Mouse (Mus musculus) hindbrain, embryonic 11.5 days (tissue): ENCODE measurements around the gene Daam1. TPM values are rescaled to one million over a fixed set of nuclear protein-coding genes. Genes with fewer than 3 reads are reported as not detected.
A peak's percentile ranks its signal among the peaks of the same experiment; 100 is the strongest.

Source experiments
- ATAC-seq: fragments of 200-750 bp; cut with Nextera tagmentation; 2 replicates; pipeline ENCODE4 v1.8.0; 2017; ENCODE audit warnings: mild to moderate bottlenecking, moderate TSS enrichment, moderate library complexity; ENCODE audit not compliant: low FRiP score
- DNase-seq: peaks from one replicate; pipeline ENCODE4 v3.0.0-alpha.2; 2015; ENCODE audit warnings: low spot score
- H3K27ac ChIP-seq: fragments of 300-500 bp; sonication (generic); 2 replicates; pipeline ENCODE4 v1.5.1; 2014; ENCODE audit warnings: mild to moderate bottlenecking, low read depth, low read length
- H3K27me3 ChIP-seq: fragments of 300-500 bp; sonication (generic); 2 replicates; pipeline ENCODE4 v1.6.1; 2014; ENCODE audit warnings: mild to moderate bottlenecking, low read length, moderate library complexity, mixed read lengths; ENCODE audit not compliant: control insufficient read depth, insufficient read depth
- H3K36me3 ChIP-seq: fragments of 300-500 bp; sonication (generic); 2 replicates; pipeline ENCODE4 v1.6.1; 2014; ENCODE audit warnings: mild to moderate bottlenecking, low read length, moderate library complexity, mixed read lengths; ENCODE audit not compliant: control insufficient read depth, insufficient read depth
- H3K4me1 ChIP-seq: fragments of 300-500 bp; sonication (generic); replicated peaks from 2 replicates; pipeline ENCODE4 v1.6.1; 2014; ENCODE audit warnings: low read length, mixed read lengths; ENCODE audit not compliant: control insufficient read depth, insufficient read depth
- H3K4me2 ChIP-seq: fragments of 300-500 bp; sonication (generic); replicated peaks from 2 replicates; pipeline ENCODE4 v1.6.1; 2014; ENCODE audit warnings: mild to moderate bottlenecking, low read depth, low read length
- H3K4me3 ChIP-seq: fragments of 300-500 bp; sonication (generic); 2 replicates; pipeline ENCODE4 v1.5.1; 2014; ENCODE audit warnings: low read depth, low read length
- H3K9ac ChIP-seq: fragments of 300-500 bp; sonication (generic); 2 replicates; pipeline ENCODE4 v1.6.1; 2014; ENCODE audit warnings: low read depth, low read length
- H3K9me3 ChIP-seq: fragments of 300-500 bp; sonication (generic); 2 replicates; pipeline ENCODE4 v1.6.1; 2016; ENCODE audit warnings: low read length; ENCODE audit not compliant: control insufficient read depth
- WGBS: fragments of 180-500 bp; shearing (Covaris S2); extraction: QIAGEN DNeasy Blood & Tissue Kit; methylation state at CpG from one replicate; pipeline ENCODE4 v1.1.7; 2014; 5-methylcytosine and 5-hydroxymethylcytosine counted together
- polyA plus RNA-seq: library from polyadenylated mRNA; unstranded; fragments of >200 nt; fragmentation: Nextera tagmentation; extraction: Ambion mirVana; gene quantifications from 2 replicates; pipeline ENCODE4 v1.2.1, GENCODE M21; 2014

Gene Daam1
- polyA plus RNA-seq, 1 experiment from 2014 or later: 30.9 TPM

- Histone ChIP-seq H3K9ac (no peak overlapping the region), H3K4me3 (no peak overlapping the region), H3K4me1 (no peaks in the 10 kb centered on the region), H3K9me3 (no peaks in the 10 kb centered on the region), H3K4me2 (no peak overlapping the region), H3K36me3 (no peaks in the 10 kb centered on the region), H3K27ac (no peak overlapping the region), H3K27me3 (no peaks in the 10 kb centered on the region)
- WGBS: 10% methylated on average over 7 of the region's 7 CpGs
- DNase-seq (peak; percentile 23), ATAC-seq (no peak)
Measured at GRCm38 (mm10) chr12:71796517-71796916, 34.4 kb upstream of the Daam1 start.

GRCm38 (mm10) chr12:71807306-71807705 is 23.6 kb upstream of the Daam1 start:
- Histone ChIP-seq H3K9ac (no peak overlapping the region), H3K27me3 (no peaks in the 10 kb centered on the region), H3K27ac (no peak overlapping the region), H3K9me3 (no peaks in the 10 kb centered on the region), H3K4me2 (no peak overlapping the region), H3K36me3 (no peaks in the 10 kb centered on the region), H3K4me3 (no peak overlapping the region), H3K4me1 (no peaks in the 10 kb centered on the region)
- no peak for DNase-seq
- WGBS: 71% methylated on average over 9 of the region's 9 CpGs
- no peak for ATAC-seq

GRCm38 (mm10) chr12:71808631-71809030 is 22.2 kb upstream of the Daam1 start:
- Histone ChIP-seq H3K4me1 (no peaks in the 10 kb centered on the region), H3K27me3 (no peaks in the 10 kb centered on the region), H3K4me3 (no peak overlapping the region), H3K4me2 (no peak overlapping the region), H3K36me3 (no peaks in the 10 kb centered on the region), H3K27ac (no peak overlapping the region), H3K9me3 (no peaks in the 10 kb centered on the region), H3K9ac (no peak overlapping the region)
- ATAC-seq: no peak
- 89% methylated on average over 9 of the region's 9 CpGs for WGBS
- DNase-seq: no peak

DNA sequence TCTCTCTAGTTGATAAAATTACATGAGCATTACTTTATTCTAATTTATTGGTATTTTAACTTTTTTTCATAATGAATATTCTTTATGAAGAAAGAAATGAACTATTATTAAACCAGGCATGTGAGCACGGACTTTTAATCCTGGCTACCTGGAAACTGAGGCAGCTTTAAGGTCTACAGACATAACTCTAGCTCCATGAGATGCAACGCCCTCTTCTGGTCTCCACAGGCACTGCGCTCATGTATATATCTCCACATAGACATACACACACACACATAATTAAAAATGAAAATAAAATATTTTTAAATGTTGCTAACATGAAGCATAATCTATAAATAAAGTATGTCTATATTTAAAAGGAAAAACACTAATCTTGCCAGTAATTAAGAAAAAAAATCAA is 21.3 kb upstream of the Daam1 start:
- no peaks in the 10 kb centered on the region for H3K4me1 ChIP-seq
- H3K9me3 ChIP-seq: no peaks in the 10 kb centered on the region
- H3K36me3 ChIP-seq: no peaks in the 10 kb centered on the region
- H3K27me3 ChIP-seq: no peaks in the 10 kb centered on the region
- H3K9ac ChIP-seq: no peak overlapping the region
- no peak overlapping the region for H3K27ac ChIP-seq
- H3K4me3 ChIP-seq: no peak overlapping the region
- WGBS: 90% methylated on average over 3 of the region's 3 CpGs
- no peak for DNase-seq
- H3K4me2 ChIP-seq: no peak overlapping the region
- no peak for ATAC-seq

DNA sequence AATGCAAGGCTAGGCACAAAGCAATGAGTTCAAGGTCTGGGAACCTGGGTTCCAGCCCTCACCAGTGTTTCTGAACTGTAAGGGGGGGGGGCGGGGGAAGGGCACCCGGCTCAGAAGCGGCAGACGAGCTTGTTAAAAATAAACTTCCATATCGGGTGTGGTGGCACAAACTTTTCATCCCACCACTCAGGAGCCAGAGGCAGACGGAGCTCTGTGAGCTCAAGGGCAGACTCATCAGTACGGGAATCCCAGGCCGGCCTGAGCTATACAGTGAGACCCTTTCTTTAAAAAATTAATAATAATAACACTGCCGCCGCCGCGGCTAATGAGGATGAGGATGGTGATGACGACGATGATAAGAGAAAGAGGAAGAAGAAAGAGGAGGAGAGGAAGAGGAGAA is 18.3 kb upstream of the Daam1 start:
- Histone ChIP-seq H3K27me3 (no peaks in the 10 kb centered on the region), H3K9me3 (no peaks in the 10 kb centered on the region), H3K9ac (no peak overlapping the region), H3K4me3 (no peak overlapping the region), H3K4me1 (no peaks in the 10 kb centered on the region), H3K36me3 (no peaks in the 10 kb centered on the region), H3K27ac (no peak overlapping the region), H3K4me2 (no peak overlapping the region)
- no peak for DNase-seq
- whole genome bisulfite sequencing: 90% methylated on average over 14 of the region's 14 CpGs
- ATAC-seq: no peak

DNA sequence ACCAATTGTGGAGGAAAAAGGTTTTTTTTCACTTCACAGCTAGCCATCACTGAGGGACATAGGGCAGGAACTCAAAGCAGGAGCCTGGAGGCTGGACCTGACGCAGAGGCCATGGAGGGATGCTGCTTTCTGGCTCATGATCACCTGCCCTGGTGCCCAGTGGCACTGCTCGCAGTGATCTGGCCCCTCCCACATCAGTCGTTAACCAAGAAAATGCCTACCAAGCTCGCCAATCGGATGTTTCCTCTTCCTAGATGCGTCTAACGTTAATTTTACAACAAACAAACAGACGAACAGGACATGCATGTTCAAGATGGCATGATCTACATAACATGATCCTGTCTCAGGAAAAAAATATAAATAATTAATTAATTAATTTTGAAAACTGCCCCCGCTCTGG is 17.6 kb upstream of the Daam1 start:
- DNase-seq (no peak), ATAC-seq (no peak)
- Histone ChIP-seq H3K27ac (no peak overlapping the region), H3K36me3 (no peaks in the 10 kb centered on the region), H3K4me2 (no peak overlapping the region), H3K27me3 (no peaks in the 10 kb centered on the region), H3K9me3 (no peaks in the 10 kb centered on the region), H3K9ac (no peak overlapping the region), H3K4me3 (no peak overlapping the region), H3K4me1 (no peaks in the 10 kb centered on the region)
- WGBS: 88% methylated on average over 9 of the region's 9 CpGs

DNA sequence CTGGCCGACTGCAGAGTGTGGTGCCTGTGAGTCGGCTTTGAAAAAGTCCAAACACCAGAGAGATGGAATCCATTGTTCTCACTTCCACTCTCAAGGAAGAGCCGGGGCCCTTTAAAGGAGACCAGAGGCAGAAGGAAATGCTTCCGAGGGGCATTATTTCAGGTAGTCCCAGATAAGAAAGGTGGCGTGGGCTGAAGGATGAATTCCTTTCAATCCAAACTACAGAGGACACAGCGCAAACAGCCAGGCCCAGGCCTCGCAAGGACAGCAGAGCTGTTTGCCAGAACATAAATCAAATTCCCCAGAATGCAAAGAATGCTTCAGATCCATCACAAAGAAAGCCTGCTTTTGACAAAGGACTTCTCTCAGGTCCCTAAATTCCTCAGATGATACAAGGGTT is 17.1 kb upstream of the Daam1 start:
- H3K27me3 ChIP-seq: no peaks in the 10 kb centered on the region
- WGBS: 42% methylated on average over 7 of the region's 7 CpGs
- no peak overlapping the region for H3K4me2 ChIP-seq
- no peaks in the 10 kb centered on the region for H3K9me3 ChIP-seq
- DNase-seq (peak; percentile 16), ATAC-seq (no peak)
- H3K36me3 ChIP-seq: no peaks in the 10 kb centered on the region
- no peak overlapping the region for H3K9ac ChIP-seq
- no peak overlapping the region for H3K27ac ChIP-seq
- no peak overlapping the region for H3K4me3 ChIP-seq
- no peaks in the 10 kb centered on the region for H3K4me1 ChIP-seq

DNA sequence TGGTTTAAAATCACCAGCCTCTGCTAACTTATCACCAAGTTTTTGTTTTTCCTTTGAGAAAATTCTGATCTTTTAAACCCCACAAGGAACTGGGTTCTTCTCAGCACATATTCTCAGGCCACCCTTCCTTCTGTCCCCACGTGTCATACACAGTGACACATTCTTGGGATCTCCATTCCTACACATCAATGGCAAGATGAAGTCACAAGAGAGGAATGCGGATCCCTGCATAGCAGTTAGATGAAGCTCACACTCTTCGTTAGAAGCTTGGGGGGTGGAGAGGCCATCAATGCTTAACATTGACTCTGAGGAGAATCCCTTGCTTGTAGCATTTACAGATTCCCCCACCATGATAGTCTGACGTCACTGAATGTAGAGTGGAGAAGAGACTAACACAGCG is 10.8 kb upstream of the Daam1 start:
- no peaks in the 10 kb centered on the region for H3K4me1 ChIP-seq
- H3K9ac ChIP-seq: no peak overlapping the region
- H3K27me3 ChIP-seq: no peaks in the 10 kb centered on the region
- H3K4me3 ChIP-seq: no peak overlapping the region
- no peaks in the 10 kb centered on the region for H3K36me3 ChIP-seq
- WGBS: 80% methylated on average over 5 of the region's 5 CpGs
- ATAC-seq: no peak
- H3K4me2 ChIP-seq: no peak overlapping the region
- H3K27ac ChIP-seq: no peak overlapping the region
- DNase-seq: no peak
- H3K9me3 ChIP-seq: no peaks in the 10 kb centered on the region

GRCm38 (mm10) chr12:71821272-71821671 is 9.6 kb upstream of the Daam1 start:
- Histone ChIP-seq H3K9ac (no peak overlapping the region), H3K27ac (no peak overlapping the region), H3K27me3 (no peaks in the 10 kb centered on the region), H3K36me3 (no peaks in the 10 kb centered on the region), H3K9me3 (no peaks in the 10 kb centered on the region), H3K4me2 (no peak overlapping the region), H3K4me1 (no peaks in the 10 kb centered on the region), H3K4me3 (no peak overlapping the region)
- WGBS: 89% methylated on average over 5 of the region's 5 CpGs
- no peak for DNase-seq
- ATAC-seq: no peak
